Mouse (Mus musculus) CH12.LX (cell line): Measurements from ENCODE around the gene Pla1a.

Experiments used
- CTCF ChIP-seq, 2 experiments: IDR thresholded peaks in 1 of 2; conservative IDR thresholded peaks in 1 of 2; 2 replicates each; pipeline ENCODE4 v1.5.1; 2011 to 2012; ENCODE audit warnings: low read depth in 2 of 2, low read length in 2 of 2, improper control_type of control experiment in 1 of 2, inconsistent platforms in 1 of 2, mild to moderate bottlenecking in 1 of 2, moderate library complexity in 1 of 2
- ELF1 ChIP-seq: IDR thresholded peaks from 2 replicates; pipeline ENCODE4 v1.6.1; 2014; ENCODE audit warnings: low read depth, mild to moderate bottlenecking, inconsistent platforms, low read length, improper control_type of control experiment
- MAFK ChIP-seq: IDR thresholded peaks from 2 replicates; pipeline ENCODE4 v1.6.1; 2011; ENCODE audit warnings: low read length, improper control_type of control experiment; ENCODE audit not compliant: insufficient replicate concordance
- MXI1 ChIP-seq: IDR thresholded peaks from 2 replicates; pipeline ENCODE4 v1.6.1; 2011; ENCODE audit warnings: mild to moderate bottlenecking, low read depth, low read length, improper control_type of control experiment
- NRF1 ChIP-seq: IDR thresholded peaks from 2 replicates; pipeline ENCODE4 v1.6.1; 2014; ENCODE audit warnings: low read depth, mild to moderate bottlenecking, inconsistent platforms, low read length, improper control_type of control experiment, moderate library complexity
- POLR2A ChIP-seq: IDR thresholded peaks from 2 replicates; pipeline ENCODE4 v1.6.1; 2011; ENCODE audit warnings: low read depth, mild to moderate bottlenecking, improper control_type of control experiment, low read length
- POLR2AphosphoS2 ChIP-seq: IDR thresholded peaks from 2 replicates; pipeline ENCODE4 v1.6.1; 2011; ENCODE audit warnings: low read depth, low read length, improper control_type of control experiment
- TBP ChIP-seq: conservative IDR thresholded peaks from 2 replicates; pipeline ENCODE4 v1.6.1; 2011; ENCODE audit warnings: low read depth, low read length, improper control_type of control experiment
- ZC3H11A ChIP-seq: IDR thresholded peaks from 2 replicates; pipeline ENCODE4 v1.6.1; 2012; ENCODE audit warnings: low read depth, mild to moderate bottlenecking, inconsistent platforms, low read length, improper control_type of control experiment

GRCm38 (mm10) chr16:38448458-38448857 is 15.5 kb upstream of the Pla1a start:
- TF ChIP-seq POLR2A (no peak), CTCF (conservative IDR thresholded peaks at IDR 0.05 in 1 of 2, IDR thresholded peaks at IDR 0.05 in 1 of 2; ENCODE audit: low read depth in 2 of 2, low read length in 2 of 2) (no peak), POLR2AphosphoS2 (no peak), ZC3H11A (no peak), ELF1 (no peak), NRF1 (no peak), TBP (no peak), MXI1 (no peak), MAFK (no peak)
